Mouse (Mus musculus) adrenal gland, adult 8-10 months (tissue): ENCODE measurements around the gene Sp4. TPM values are rescaled to one million over a fixed set of nuclear protein-coding genes. Genes with fewer than 3 reads are reported as not detected.

Source experiments
- DNase-seq: peaks from one replicate; pipeline ENCODE4 v3.0.0; 2022
- total RNA-seq, 4 experiments: library from RNA; stranded (reverse); gene quantifications; 2 replicates each; pipeline ENCODE4 v1.2.4; 2022

Gene Sp4
- total RNA-seq, 4 experiments from 2014 or later: 7.3 to 14.3 (median 9.6) TPM

DNA sequence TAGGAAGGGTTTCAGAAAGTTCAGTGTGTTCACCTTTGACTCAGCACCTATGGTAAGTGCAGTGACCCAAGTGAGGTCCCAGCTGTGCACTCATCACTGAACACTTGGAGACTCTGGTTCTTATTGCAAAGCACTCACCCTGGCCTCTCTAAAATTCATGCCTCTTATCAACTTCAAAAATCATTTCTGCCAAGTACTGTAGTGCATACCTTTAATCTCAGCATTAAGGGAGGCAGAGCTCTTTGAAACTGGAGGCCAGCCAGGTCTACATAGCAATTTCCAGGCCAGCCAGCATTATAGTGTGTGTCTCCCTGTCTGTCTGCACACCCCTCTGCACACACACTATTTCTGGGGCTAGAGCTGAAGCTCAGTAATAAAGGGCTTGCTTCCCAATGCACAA is 36.3 kb downstream of the Sp4 start:
- no peak for DNase-seq

DNA sequence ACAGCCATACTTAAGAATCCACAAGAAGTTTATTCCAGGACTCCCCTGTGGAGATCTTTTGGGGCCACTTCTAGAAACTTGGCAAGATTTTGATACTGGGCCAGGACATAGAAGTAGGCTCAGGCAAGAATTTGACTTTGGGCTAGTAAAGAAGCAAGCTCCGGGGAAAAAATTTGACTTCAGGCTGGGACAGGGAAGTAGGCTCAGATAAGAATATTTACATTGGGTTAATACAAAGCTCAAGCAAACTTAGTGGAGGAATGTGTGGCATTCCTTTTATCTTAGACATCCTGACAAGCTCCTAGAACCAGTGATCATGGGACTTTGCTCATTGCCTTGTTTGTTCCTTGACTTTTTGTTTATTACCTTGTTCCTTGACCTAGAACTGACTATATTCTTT is 37.4 kb downstream of the Sp4 start:
- no peak for DNase-seq

DNA sequence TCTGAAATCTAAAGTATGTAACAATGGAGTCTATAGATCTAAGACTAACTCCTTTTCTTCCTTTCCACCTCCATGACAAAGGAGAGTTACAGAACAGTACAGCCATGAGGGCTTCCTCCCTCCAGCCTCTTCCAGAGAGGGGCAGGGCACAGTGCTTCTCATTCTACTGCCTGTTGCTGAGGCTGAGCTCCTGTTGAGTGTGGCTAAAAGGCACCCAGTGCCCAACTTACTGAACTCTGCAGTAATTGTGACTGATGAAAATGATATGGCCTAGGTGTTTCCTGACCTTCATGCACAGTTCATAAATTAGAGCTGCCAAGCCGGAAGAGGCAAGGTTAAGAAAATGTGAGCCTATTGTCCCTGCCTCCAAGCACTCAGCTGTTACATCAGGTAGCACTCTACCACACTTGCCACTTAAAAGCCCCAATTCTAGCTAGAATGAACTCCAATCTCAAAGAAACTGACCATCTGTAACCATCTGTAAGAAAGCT is 45.9 kb downstream of the Sp4 start:
- DNase-seq: no peak

DNA sequence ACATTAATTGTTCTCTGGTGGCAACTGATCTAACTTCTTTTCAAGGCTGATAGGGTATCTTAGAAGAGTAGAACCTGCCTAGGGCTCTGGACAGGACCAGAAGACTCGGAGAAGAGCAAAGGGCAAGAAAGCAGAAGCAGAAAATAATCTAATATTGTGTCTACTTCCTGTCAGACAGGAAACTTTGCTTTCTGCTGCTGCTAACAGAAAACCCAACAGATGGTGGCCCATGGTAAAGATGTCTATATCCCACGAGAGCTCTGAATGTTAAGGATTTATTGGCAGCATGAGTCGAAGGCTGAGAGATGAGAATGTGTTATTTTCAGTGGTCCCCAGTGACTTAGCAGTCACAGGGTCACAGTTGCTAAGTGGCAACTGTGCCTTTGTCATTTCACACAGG is 80.1 kb downstream of the Sp4 start:
- DNase-seq: no peak

DNA sequence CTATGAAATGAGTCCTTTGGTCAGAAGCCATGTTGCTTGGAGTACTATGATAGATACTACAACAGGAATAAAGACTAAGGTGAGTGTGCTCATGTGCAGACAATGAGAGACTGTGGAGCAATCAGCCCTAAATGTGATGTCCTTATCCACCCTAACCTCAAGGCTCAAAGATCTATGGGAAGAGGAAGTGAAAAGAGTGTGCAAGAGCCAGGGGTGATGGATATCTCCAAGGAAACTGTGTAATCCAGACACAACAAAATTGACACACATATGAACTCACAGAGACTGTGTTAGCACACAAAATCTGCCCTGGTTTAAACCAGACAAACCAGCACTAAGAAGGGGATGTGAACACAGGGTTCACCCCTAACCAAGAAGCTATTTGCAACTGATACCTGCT is 81.2 kb downstream of the Sp4 start:
- DNase-seq: no peak

DNA sequence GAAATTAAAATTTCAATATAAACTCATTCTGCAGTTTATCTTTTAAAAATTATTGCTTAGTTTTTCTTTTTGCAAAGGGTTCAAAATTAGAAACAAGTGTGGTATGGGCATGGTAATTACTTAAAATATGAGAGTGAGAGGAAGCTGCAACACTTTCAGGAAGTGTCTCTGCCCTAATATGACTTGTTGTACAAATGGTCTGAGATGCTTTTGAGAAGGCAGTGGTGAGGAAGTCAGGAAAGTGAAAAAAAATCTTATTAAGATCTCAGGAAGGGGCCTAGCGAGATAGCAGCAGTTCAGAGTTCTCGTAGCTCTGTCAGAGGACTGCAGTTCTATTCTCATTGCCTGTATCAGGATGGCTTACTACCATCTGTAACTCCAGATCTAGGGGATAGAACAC is 89.1 kb downstream of the Sp4 start:
- no peak for DNase-seq

DNA sequence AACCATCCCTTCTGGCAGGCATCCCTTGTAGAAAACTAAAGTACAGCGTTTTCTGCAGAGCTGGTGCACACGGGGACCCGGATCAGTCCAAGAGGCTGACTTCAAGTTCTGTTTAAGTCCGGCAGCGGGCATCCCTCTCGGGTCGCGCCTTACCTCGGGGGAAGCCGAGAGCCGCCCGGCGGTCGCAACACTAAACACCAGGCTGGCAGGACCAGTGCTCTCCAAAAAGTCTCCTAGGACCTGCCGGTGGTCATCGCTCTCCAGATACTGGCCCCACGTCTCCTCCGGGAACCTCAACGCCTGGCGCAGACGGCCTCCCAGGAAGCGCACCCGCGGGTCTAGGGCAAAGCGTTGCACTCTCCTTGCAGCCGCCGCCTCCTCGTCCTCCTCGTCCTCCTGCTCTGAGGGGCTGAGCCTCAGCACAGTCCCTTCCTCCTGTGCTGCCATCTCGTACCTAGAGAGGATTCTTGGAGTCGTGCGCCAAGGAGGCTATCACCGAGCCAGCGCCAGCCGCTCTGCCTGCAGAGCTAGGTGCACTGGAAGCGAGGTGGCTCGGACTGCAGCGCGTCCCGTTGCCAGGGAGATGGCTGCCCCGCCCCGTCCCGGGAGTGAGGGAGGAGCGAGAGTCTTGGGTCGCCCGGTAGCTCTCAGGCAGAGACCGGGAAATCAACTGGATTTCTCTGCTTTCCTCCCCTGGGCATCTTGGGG is 102.7 kb downstream of the Sp4 start, which contains the start of gene Dnah11:
Gene Dnah11, minus strand, starts transcription at position 658 of the 708 bp plus-strand sequence.
- peak; percentile 48 for DNase-seq

DNA sequence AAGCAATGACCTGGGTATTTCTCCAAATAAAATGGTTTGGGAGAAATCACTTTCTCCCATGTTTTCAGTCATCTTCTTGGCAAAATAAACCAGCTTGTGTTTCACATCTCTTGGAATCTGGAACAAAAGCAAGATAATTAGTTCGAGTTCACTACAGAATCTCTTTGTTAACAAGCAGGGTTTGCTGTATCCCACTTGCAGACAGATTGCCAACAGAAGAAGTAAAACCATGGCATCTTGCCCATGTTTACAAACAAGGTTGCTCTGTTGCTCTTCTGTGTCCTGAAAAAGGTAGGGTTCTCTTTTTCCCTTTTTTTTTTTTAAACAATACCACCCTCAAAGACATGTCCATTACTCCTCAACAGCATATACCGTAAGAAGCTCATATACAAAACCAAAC is 104.7 kb downstream of the Sp4 start:
- no peak for DNase-seq

DNA sequence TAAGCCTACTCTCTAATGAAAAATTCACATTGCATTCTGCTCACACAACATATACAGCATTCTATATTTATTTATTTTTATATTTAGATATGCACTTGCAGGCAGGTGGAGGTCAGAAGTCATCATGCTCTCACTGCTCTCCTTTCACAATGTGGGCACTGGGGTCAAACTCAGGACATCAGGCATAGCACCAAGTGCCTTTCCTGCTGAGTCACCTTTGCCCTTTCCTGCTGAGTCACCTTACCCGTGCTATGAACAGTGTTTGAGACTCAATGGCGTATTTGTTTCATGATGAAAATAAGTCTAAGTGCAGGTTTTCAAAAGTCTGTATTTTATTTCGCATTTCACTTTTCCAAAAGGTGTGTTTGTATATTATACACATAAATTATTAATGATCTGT is 111.7 kb downstream of the Sp4 start:
- DNase-seq: no peak

DNA sequence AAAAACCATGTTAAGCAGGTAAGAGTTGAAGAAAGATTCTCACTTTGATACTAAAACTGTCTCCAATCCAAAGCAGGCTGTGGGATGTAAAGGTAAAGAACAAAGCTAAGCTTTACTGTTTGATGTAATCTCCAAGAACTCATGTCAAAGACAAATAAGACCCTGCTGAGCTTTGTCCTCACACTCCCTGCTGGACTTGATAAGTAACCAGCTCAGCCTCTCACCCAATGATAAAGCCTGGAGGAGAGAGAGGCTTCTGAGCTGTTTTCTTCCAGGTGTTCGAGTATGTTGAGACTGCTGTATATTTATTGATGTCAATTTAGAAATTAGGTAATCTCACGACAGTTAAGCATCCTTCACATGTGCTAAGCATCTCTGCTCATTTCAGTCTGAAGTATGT is 113.6 kb downstream of the Sp4 start:
- no peak for DNase-seq

DNA sequence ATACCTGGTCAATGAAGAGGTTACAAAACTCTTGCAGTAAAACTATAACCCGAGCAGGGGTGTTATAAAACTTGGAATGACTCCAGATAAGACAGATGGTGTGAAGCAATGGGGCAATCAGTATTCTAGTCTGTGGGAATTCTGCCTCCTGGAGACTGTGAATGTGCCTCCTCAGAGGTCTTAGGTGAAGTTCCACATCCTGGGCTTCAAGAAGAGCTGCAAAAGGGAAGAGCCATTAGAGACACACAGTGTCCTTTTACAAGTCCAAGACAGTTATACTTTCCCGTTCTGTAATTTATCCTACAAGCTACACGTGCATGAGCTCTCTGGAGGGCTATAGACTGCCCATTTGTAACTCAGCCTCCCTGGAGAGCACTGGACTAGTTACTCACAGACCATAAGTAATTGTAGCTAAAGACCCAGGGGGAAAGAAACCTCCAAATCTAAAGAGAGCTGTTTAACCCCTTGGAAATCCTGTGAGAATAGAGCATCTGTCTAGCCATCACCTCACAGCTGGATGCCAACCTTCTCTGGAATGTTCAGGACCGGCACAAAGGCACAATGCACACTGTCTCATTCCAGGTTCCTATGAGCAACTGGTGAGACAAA is 114.3 kb downstream of the Sp4 start:
- no peak for DNase-seq

DNA sequence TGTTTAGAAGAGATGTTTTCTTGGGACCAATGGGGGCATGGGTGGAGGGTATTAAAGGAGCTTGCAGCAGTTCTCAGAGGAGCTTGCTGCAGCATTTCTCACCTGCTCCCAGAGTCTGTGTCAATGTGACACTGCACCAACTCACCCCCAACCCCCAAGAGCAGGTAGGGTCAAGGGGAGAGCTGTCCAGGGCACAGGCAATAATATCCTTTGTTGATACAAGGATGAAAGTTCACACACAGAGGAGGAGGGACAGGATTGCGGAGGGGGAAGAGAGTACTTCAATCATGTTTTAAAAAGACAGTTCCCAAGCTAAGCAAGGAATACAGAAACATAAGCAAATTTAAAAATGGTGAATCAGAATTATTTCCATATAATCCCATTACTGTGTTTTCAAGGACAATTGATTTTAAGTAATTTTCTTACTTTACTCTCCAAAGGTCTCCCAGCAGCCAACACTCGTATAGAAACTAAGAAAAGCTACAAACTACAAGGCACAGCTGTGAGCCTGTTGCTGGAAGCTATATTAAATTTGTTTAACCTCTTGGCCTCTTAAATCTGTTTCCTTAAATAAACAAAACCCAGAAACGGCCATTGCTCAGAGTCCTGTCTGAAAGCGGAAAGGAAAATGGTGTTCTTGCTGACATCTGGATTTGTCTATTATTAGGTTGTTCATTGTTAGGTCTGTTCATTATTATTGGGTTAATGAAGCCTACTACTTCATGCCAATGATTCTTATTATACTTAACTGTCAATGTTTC is 114.9 kb downstream of the Sp4 start:
- no peak for DNase-seq

Other genes with a start within 250 kb of the Sp4 start
- under 1 TPM in 2 of 4 experiments, not detected in 2; 0.03 TPM for gene Dnah11, start 102.4 kb downstream of the Sp4 start, total RNA-seq